Mouse (Mus musculus) thymus, adult 2 months (tissue): ENCODE results near the gene Itpkb.

ENCODE experiments used
- CTCF ChIP-seq: fragments of 200-500 bp; IDR thresholded peaks from 2 replicates; pipeline ENCODE4 v1.5.1; 2012; ENCODE audit warnings: mild to moderate bottlenecking, control low read depth, low read length, moderate library complexity, borderline replicate concordance; ENCODE audit not compliant: control insufficient read depth, poor library complexity, insufficient read depth; ENCODE audit errors: extremely low read depth
- POLR2A ChIP-seq: fragments of 200-500 bp; IDR thresholded peaks from 2 replicates; pipeline ENCODE4 v1.6.1; 2012; ENCODE audit warnings: mild to moderate bottlenecking, low read length, control low read depth, moderate library complexity; ENCODE audit not compliant: control insufficient read depth, poor library complexity, insufficient read depth; ENCODE audit errors: extremely low read depth

DNA sequence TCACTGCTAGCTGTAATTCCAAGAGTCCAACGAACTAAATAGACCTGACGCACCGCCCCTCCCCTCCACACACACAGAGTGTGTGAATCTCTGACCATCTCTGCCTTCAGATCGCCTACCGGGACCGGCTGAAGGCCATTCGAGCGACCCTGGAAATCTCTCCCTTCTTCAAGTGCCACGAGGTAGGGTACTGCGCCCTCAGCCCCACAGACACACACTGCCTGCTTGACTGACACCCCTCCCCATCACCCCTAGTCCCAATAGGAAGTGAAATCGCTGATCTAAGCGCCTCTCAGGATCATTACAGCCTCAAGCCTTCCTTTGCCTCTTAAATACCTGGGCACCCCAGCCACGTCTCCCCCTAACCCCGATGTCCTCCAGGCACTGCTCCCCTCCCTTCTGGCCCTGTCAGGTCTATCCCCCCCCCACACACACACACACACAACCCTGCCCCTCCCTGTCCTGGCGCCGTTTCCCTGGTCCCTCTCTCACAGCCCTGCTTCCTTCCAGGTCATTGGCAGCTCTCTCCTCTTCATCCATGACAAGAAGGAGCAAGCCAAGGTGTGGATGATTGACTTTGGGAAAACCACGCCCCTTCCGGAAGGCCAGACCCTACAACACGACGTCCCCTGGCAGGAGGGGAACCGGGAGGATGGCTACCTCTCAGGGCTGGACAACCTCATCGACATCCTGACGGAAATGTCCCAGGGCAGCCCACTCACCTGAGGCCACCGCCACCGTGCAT is 91.1 kb downstream of the Itpkb start:
- TF ChIP-seq POLR2A = no peak
- no peak for TF ChIP-seq CTCF
